Mouse (Mus musculus): ENCODE measurements around the gene Nt5c2. TPM values are rescaled to one million over a fixed set of nuclear protein-coding genes. Genes with fewer than 3 reads are reported as not detected.
A peak's percentile ranks its signal among the peaks of the same experiment; 100 is the strongest.

The Nt5c2 gene
- polyA plus RNA-seq, 1 experiment from 2014 or later = 85.0 TPM

- Histone ChIP-seq H3K27ac (replicated peaks) (no peak overlapping the region), H3K9me3 (no peaks in the 10 kb centered on the region), H3K9ac (no peak overlapping the region), H3K4me1 (replicated peaks) (no peaks in the 10 kb centered on the region), H3K4me3 (no peak overlapping the region), H3K4me2 (no peak overlapping the region), H3K36me3 (peaks cover 74% of the 10 kb centered on the region), H3K27me3 (no peaks in the 10 kb centered on the region)
- ATAC-seq (ENCODE audit: low read depth) = no peak
- 83% methylated on average over 3 of the region's 3 CpGs for WGBS
Measured at GRCm38 (mm10) chr19:47036596-47036995, 21.6 kb upstream of the Nt5c2 start.

GRCm38 (mm10) chr19:47034916-47035315, 20.0 kb upstream of the Nt5c2 start:
- Histone ChIP-seq H3K4me1 (replicated peaks) (no peaks in the 10 kb centered on the region; the same call in 1 of the 2 replicates), H3K36me3 (peaks cover 63% of the 10 kb centered on the region), H3K27ac (replicated peaks) (no peak overlapping the region), H3K4me3 (no peak overlapping the region), H3K4me2 (no peak overlapping the region), H3K27me3 (no peaks in the 10 kb centered on the region), H3K9ac (no peak overlapping the region), H3K9me3 (no peaks in the 10 kb centered on the region)
- WGBS = 91% methylated on average over 4 of the region's 4 CpGs
- ATAC-seq (ENCODE audit: low read depth) = no peak

- Histone ChIP-seq H3K27me3 (no peaks in the 10 kb centered on the region), H3K36me3 (peaks cover 41% of the 10 kb centered on the region), H3K4me2 (no peak overlapping the region), H3K9me3 (no peaks in the 10 kb centered on the region), H3K9ac (no peak overlapping the region), H3K4me1 (replicated peaks) (no peaks in the 10 kb centered on the region; the same call in 1 of the 2 replicates), H3K4me3 (no peak overlapping the region), H3K27ac (replicated peaks) (no peak overlapping the region)
- WGBS = 90% methylated on average over 6 of the region's 6 CpGs
- ATAC-seq (ENCODE audit: low read depth) = no peak
Measured at GRCm38 (mm10) chr19:47031770-47032169, 16.8 kb upstream of the Nt5c2 start.

- Histone ChIP-seq H3K4me3 (no peak overlapping the region), H3K27ac (replicated peaks) (peak overlapping the region; percentile 78), H3K4me2 (no peak overlapping the region), H3K4me1 (replicated peaks) (no peaks in the 10 kb centered on the region; the same call in 1 of the 2 replicates), H3K9me3 (peaks cover 3% of the 10 kb centered on the region; the same call in 1 of the 2 replicates), H3K9ac (peak overlapping the region; percentile 34; the same call in 1 of the 2 replicates), H3K36me3 (peaks cover 45% of the 10 kb centered on the region), H3K27me3 (no peaks in the 10 kb centered on the region)
- no peak for ATAC-seq (ENCODE audit: low read depth)
- WGBS = 63% methylated on average over 9 of the region's 9 CpGs
Measured at GRCm38 (mm10) chr19:47029796-47030195, 14.8 kb upstream of the Nt5c2 start.

- H3K4me2 ChIP-seq = no peak overlapping the region
- peaks cover 57% of the 10 kb centered on the region for H3K36me3 ChIP-seq
- ATAC-seq (ENCODE audit: low read depth) = no peak
- no peaks in the 10 kb centered on the region; the same call in 1 of the 2 replicates for H3K4me1 ChIP-seq (replicated peaks)
- no peak overlapping the region for H3K4me3 ChIP-seq
- no peak overlapping the region for H3K27ac ChIP-seq (replicated peaks)
- no peak overlapping the region for H3K9ac ChIP-seq
- no peaks in the 10 kb centered on the region for H3K27me3 ChIP-seq
- peaks cover 3% of the 10 kb centered on the region; the same call in 1 of the 2 replicates for H3K9me3 ChIP-seq
- WGBS = 94% methylated on average over 4 of the region's 4 CpGs
Measured at GRCm38 (mm10) chr19:47026513-47026912, 11.6 kb upstream of the Nt5c2 start.

GRCm38 (mm10) chr19:47024954-47025353, 10.0 kb upstream of the Nt5c2 start:
- Histone ChIP-seq H3K27ac (replicated peaks) (no peak overlapping the region), H3K9me3 (peaks cover 3% of the 10 kb centered on the region; the same call in 1 of the 2 replicates), H3K4me2 (no peak overlapping the region), H3K4me3 (no peak overlapping the region), H3K36me3 (peaks cover 69% of the 10 kb centered on the region), H3K4me1 (replicated peaks) (peaks cover 13% of the 10 kb centered on the region), H3K27me3 (no peaks in the 10 kb centered on the region), H3K9ac (no peak overlapping the region)
- WGBS = 87% methylated on average over 10 of the region's 10 CpGs
- ATAC-seq (ENCODE audit: low read depth) = no peak

- H3K9me3 ChIP-seq = peaks cover 3% of the 10 kb centered on the region; the same call in 1 of the 2 replicates
- peaks cover 25% of the 10 kb centered on the region for H3K4me1 ChIP-seq (replicated peaks)
- 86% methylated on average over 13 of the region's 13 CpGs for WGBS
- H3K27ac ChIP-seq (replicated peaks) = no peak overlapping the region
- no peak overlapping the region for H3K4me3 ChIP-seq
- H3K36me3 ChIP-seq = peaks cover 69% of the 10 kb centered on the region
- no peak overlapping the region for H3K9ac ChIP-seq
- no peak for ATAC-seq (ENCODE audit: low read depth)
- H3K27me3 ChIP-seq = no peaks in the 10 kb centered on the region
- no peak overlapping the region for H3K4me2 ChIP-seq
Measured at GRCm38 (mm10) chr19:47023546-47023945, 8.6 kb upstream of the Nt5c2 start.

- ATAC-seq (ENCODE audit: low read depth) = no peak
- Histone ChIP-seq H3K4me1 (replicated peaks) (peaks cover 25% of the 10 kb centered on the region), H3K4me3 (no peak overlapping the region), H3K27ac (replicated peaks) (no peak overlapping the region), H3K9ac (no peak overlapping the region), H3K27me3 (no peaks in the 10 kb centered on the region), H3K36me3 (peaks cover 66% of the 10 kb centered on the region), H3K4me2 (no peak overlapping the region), H3K9me3 (peaks cover 3% of the 10 kb centered on the region; the same call in 1 of the 2 replicates)
- WGBS = 86% methylated on average over 4 of the region's 4 CpGs
Measured at GRCm38 (mm10) chr19:47022709-47023108, 7.8 kb upstream of the Nt5c2 start.

GRCm38 (mm10) chr19:47019326-47019725, 4.4 kb upstream of the Nt5c2 start:
- Histone ChIP-seq H3K27me3 (peaks cover 18% of the 10 kb centered on the region), H3K36me3 (peaks cover 43% of the 10 kb centered on the region), H3K4me3 (peak overlapping the region; percentile 87), H3K4me1 (replicated peaks) (peaks cover 37% of the 10 kb centered on the region), H3K27ac (replicated peaks) (peak overlapping the region; percentile 97), H3K4me2 (peak overlapping the region; percentile 92), H3K9me3 (no peaks in the 10 kb centered on the region), H3K9ac (peak overlapping the region; percentile 96)
- WGBS = 6% methylated on average over 6 of the region's 6 CpGs
- ATAC-seq (ENCODE audit: low read depth) = peak; percentile 23

GRCm38 (mm10) chr19:47018330-47018729, 3.4 kb upstream of the Nt5c2 start:
- H3K4me1 ChIP-seq (replicated peaks) = peaks cover 37% of the 10 kb centered on the region
- peaks cover 33% of the 10 kb centered on the region for H3K36me3 ChIP-seq
- no peaks in the 10 kb centered on the region for H3K9me3 ChIP-seq
- peak overlapping the region; percentile 97 for H3K27ac ChIP-seq (replicated peaks)
- ATAC-seq (ENCODE audit: low read depth) = no peak
- peak overlapping the region; percentile 96 for H3K9ac ChIP-seq
- H3K4me3 ChIP-seq = peak overlapping the region; percentile 87
- peaks cover 27% of the 10 kb centered on the region for H3K27me3 ChIP-seq
- WGBS = 5% methylated on average over 2 of the region's 2 CpGs
- peak overlapping the region; percentile 92 for H3K4me2 ChIP-seq

- H3K4me2 ChIP-seq = peak overlapping the region; percentile 92
- peak overlapping the region; percentile 87 for H3K4me3 ChIP-seq
- ATAC-seq (ENCODE audit: low read depth) = no peak
- peaks cover 28% of the 10 kb centered on the region for H3K36me3 ChIP-seq
- H3K4me1 ChIP-seq (replicated peaks) = peaks cover 37% of the 10 kb centered on the region
- H3K27ac ChIP-seq (replicated peaks) = peak overlapping the region; percentile 97
- peaks cover 32% of the 10 kb centered on the region for H3K27me3 ChIP-seq
- H3K9me3 ChIP-seq = no peaks in the 10 kb centered on the region
- 0% methylated on average over 3 of the region's 3 CpGs for whole genome bisulfite sequencing
- H3K9ac ChIP-seq = peak overlapping the region; percentile 96
Measured at GRCm38 (mm10) chr19:47017831-47018230, 2.9 kb upstream of the Nt5c2 start.

GRCm38 (mm10) chr19:47016487-47016886, 1.5 kb upstream of the Nt5c2 start:
- WGBS = under 1% methylated on average over 15 of the region's 15 CpGs

GRCm38 (mm10) chr19:47015965-47016364, 1.0 kb upstream of the Nt5c2 start:
- Histone ChIP-seq H3K4me1 (replicated peaks) (peaks cover 34% of the 10 kb centered on the region), H3K27me3 (peaks cover 38% of the 10 kb centered on the region), H3K4me3 (peak overlapping the region; percentile 87), H3K36me3 (peaks cover 9% of the 10 kb centered on the region), H3K4me2 (peak overlapping the region; percentile 92), H3K9me3 (no peaks in the 10 kb centered on the region), H3K9ac (peak overlapping the region; percentile 96), H3K27ac (replicated peaks) (peak overlapping the region; percentile 97)
- ATAC-seq (ENCODE audit: low read depth) = no peak
- WGBS = 3% methylated on average over 9 of the region's 9 CpGs

More at GRCm38 (mm10) chr19:47016487-47016886, 1.5 kb upstream of the Nt5c2 start:
- Histone ChIP-seq H3K27me3 (peaks cover 38% of the 10 kb centered on the region), H3K4me1 (replicated peaks) (peaks cover 37% of the 10 kb centered on the region), H3K4me2 (peak overlapping the region; percentile 92), H3K9ac (peak overlapping the region; percentile 96), H3K36me3 (peaks cover 14% of the 10 kb centered on the region), H3K9me3 (no peaks in the 10 kb centered on the region), H3K4me3 (peak overlapping the region; percentile 87), H3K27ac (replicated peaks) (peak overlapping the region; percentile 97)
- no peak for ATAC-seq (ENCODE audit: low read depth)
